Mouse (Mus musculus) hindbrain, embryonic 13.5 days (tissue): ENCODE data around the gene Rbm7. TPM values are rescaled to one million over a fixed set of nuclear protein-coding genes. Genes with fewer than 3 reads are reported as not detected.
"Not testable (repeated sequence)": the region's sequence is repeated elsewhere in the genome, so short reads cannot be mapped to it uniquely, and the experiment has no call there.

ENCODE experiments used
- ATAC-seq: fragments of 200-750 bp; cut with Nextera tagmentation; 2 replicates; pipeline ENCODE4 v1.8.0; 2017; ENCODE audit warnings: moderate TSS enrichment; ENCODE audit not compliant: low FRiP score
- H3K27ac ChIP-seq: fragments of 300-500 bp; sonication (generic); 2 replicates; pipeline ENCODE4 v1.5.1; 2015; ENCODE audit warnings: inconsistent platforms, mild to moderate bottlenecking, moderate library complexity
- H3K27me3 ChIP-seq: fragments of 300-500 bp; sonication (generic); 2 replicates; pipeline ENCODE4 v1.6.1; 2015; ENCODE audit warnings: mild to moderate bottlenecking, inconsistent platforms
- H3K36me3 ChIP-seq: fragments of 300-500 bp; sonication (generic); 2 replicates; pipeline ENCODE4 v1.6.1; 2015; ENCODE audit warnings: mild to moderate bottlenecking, inconsistent platforms
- H3K4me1 ChIP-seq: fragments of 300-500 bp; sonication (generic); replicated peaks from 2 replicates; pipeline ENCODE4 v1.6.1; 2015; ENCODE audit warnings: inconsistent platforms
- H3K4me2 ChIP-seq: fragments of 300-500 bp; sonication (generic); 2 replicates; pipeline ENCODE4 v1.6.1; 2015; ENCODE audit warnings: inconsistent platforms, mild to moderate bottlenecking, moderate library complexity
- H3K4me3 ChIP-seq: fragments of 300-500 bp; sonication (generic); 2 replicates; pipeline ENCODE4 v1.5.1; 2015; ENCODE audit warnings: mild to moderate bottlenecking, inconsistent platforms
- H3K9ac ChIP-seq: fragments of 300-500 bp; sonication (generic); 2 replicates; pipeline ENCODE4 v1.6.1; 2015; ENCODE audit warnings: mild to moderate bottlenecking, inconsistent platforms
- H3K9me3 ChIP-seq: fragments of 300-500 bp; sonication (generic); 2 replicates; pipeline ENCODE4 v1.6.1; 2016; ENCODE audit warnings: inconsistent platforms
- WGBS: fragments of 180-500 bp; shearing (Covaris S2); methylation state at CpG from one replicate; pipeline ENCODE4 v1.1.7; 2015; 5-methylcytosine and 5-hydroxymethylcytosine counted together
- polyA plus RNA-seq: library from polyadenylated mRNA; unstranded; fragments of >200 nt; fragmentation: Nextera tagmentation; extraction: Ambion mirVana; gene quantifications from 2 replicates; pipeline ENCODE4 v1.2.1, GENCODE M21; 2015

The Rbm7 gene
- polyA plus RNA-seq, 1 experiment from 2014 or later, result 93.7 TPM

- Histone ChIP-seq H3K36me3 (peaks cover 23% of the 10 kb centered on the region), H3K4me1 (peaks cover 13% of the 10 kb centered on the region), H3K4me3 (no peak overlapping the region), H3K27me3 (peaks cover 4% of the 10 kb centered on the region; the same call in 1 of the 2 replicates), H3K27ac (no peak overlapping the region), H3K9ac (no peak overlapping the region), H3K4me2 (no peak overlapping the region), H3K9me3 (no peaks in the 10 kb centered on the region)
- no peak for ATAC-seq
- 92% methylated on average over 10 of the region's 10 CpGs for whole genome bisulfite sequencing
Observed at GRCm38 (mm10) chr9:48476236-48477165, 18.6 kb downstream of the Rbm7 start.

DNA sequence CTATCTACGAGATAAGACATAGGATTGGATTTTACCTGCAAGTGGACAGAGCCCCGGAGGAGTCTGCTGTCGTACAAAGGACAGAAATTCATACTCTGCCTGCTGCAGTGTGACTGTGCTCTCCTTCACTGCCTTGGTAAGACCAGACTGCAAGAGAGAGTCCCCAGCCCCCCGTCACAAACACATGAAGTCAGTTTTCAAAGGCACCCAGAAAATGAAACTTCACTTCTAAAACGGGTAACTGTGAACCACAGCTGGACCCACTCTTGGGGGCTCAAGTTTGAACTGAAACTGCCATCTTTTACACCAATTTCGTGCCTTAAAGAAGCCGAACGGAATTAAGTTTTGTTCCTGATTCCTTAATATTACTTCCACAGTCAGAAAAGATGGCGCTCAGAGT, 20.7 kb downstream of the Rbm7 start:
- no peak overlapping the region for H3K4me2 ChIP-seq
- peaks cover 32% of the 10 kb centered on the region for H3K36me3 ChIP-seq
- H3K9ac ChIP-seq, result no peak overlapping the region
- H3K4me3 ChIP-seq, result no peak overlapping the region
- no peaks in the 10 kb centered on the region for H3K9me3 ChIP-seq
- ATAC-seq, result no peak
- WGBS, result 95% methylated on average over 9 of the region's 9 CpGs
- no peaks in the 10 kb centered on the region for H3K27me3 ChIP-seq
- H3K27ac ChIP-seq, result no peak overlapping the region
- peaks cover under 1% of the 10 kb centered on the region for H3K4me1 ChIP-seq

- H3K27me3 ChIP-seq, result no peaks in the 10 kb centered on the region
- H3K36me3 ChIP-seq, result peaks cover 32% of the 10 kb centered on the region
- no peaks in the 10 kb centered on the region for H3K4me1 ChIP-seq
- H3K27ac ChIP-seq, result no peak overlapping the region
- no peak overlapping the region for H3K4me2 ChIP-seq
- WGBS, result 95% methylated on average over 12 of the region's 12 CpGs
- no peaks in the 10 kb centered on the region for H3K9me3 ChIP-seq
- ATAC-seq, result no peak
- H3K9ac ChIP-seq, result no peak overlapping the region
- H3K4me3 ChIP-seq, result no peak overlapping the region
Observed at GRCm38 (mm10) chr9:48473131-48473530, 22.0 kb downstream of the Rbm7 start.

DNA sequence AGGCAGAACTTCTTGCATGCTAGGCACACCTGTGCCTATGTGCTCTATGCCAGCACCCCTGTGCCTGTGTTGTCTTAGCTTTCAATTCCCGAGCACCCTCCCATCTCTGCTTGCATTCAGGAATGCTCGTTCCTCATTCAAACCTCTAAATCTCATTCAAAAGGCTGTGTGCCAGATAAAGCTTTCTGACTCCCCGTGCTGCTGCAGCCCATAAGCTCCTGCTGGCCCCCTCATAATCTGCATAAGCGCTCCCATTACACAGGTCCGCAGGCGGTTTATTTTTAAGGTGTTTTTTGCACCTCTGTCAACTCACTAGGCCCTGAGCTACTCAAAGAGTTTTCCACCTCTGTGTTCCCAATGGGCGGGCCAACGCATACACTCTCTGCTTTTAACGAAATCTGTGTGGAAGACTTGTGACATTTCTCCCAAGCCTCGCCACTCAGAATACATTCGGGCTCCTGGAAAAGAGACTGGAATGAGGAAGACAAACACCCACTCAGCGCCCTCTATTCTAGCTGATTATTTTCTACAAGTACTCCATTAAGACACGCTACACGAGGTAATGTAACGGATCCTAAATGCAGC, 22.6 kb downstream of the Rbm7 start:
- H3K27me3 ChIP-seq, result no peaks in the 10 kb centered on the region
- WGBS, result 87% methylated on average over 15 of the region's 15 CpGs
- H3K27ac ChIP-seq, result no peak overlapping the region
- ATAC-seq, result no peak
- H3K4me3 ChIP-seq, result no peak overlapping the region
- H3K9ac ChIP-seq, result no peak overlapping the region
- no peaks in the 10 kb centered on the region for H3K4me1 ChIP-seq
- H3K4me2 ChIP-seq, result no peak overlapping the region
- peaks cover 34% of the 10 kb centered on the region for H3K36me3 ChIP-seq
- H3K9me3 ChIP-seq, result no peaks in the 10 kb centered on the region

- over 99% methylated on average over 5 of the region's 5 CpGs for WGBS
- H3K4me1 ChIP-seq, H3K27me3 ChIP-seq, ATAC-seq, H3K4me3 ChIP-seq, H3K9me3 ChIP-seq, H3K9ac ChIP-seq, H3K27ac ChIP-seq, H3K4me2 ChIP-seq: not testable (repeated sequence)
- peaks cover 20% of the 10 kb centered on the region; the same call in 1 of the 2 replicates for H3K36me3 ChIP-seq
Observed at GRCm38 (mm10) chr9:48467471-48467870, 27.6 kb downstream of the Rbm7 start.

- H3K9ac ChIP-seq, result no peak overlapping the region
- 66% methylated on average over 3 of the region's 3 CpGs for WGBS
- H3K9me3 ChIP-seq, result no peaks in the 10 kb centered on the region
- no peak overlapping the region for H3K4me3 ChIP-seq
- no peak for ATAC-seq
- H3K27ac ChIP-seq, result no peak overlapping the region
- H3K36me3 ChIP-seq, result peaks cover 18% of the 10 kb centered on the region; the same call in 1 of the 2 replicates
- H3K27me3 ChIP-seq, result no peaks in the 10 kb centered on the region
- no peak overlapping the region for H3K4me2 ChIP-seq
- no peaks in the 10 kb centered on the region for H3K4me1 ChIP-seq
Observed at GRCm38 (mm10) chr9:48466804-48467203, 28.3 kb downstream of the Rbm7 start.

GRCm38 (mm10) chr9:48465671-48466070, 29.4 kb downstream of the Rbm7 start:
- no peaks in the 10 kb centered on the region for H3K9me3 ChIP-seq
- ATAC-seq, result no peak
- H3K27me3 ChIP-seq, result no peaks in the 10 kb centered on the region
- no peak overlapping the region for H3K4me3 ChIP-seq
- H3K4me1 ChIP-seq, result no peaks in the 10 kb centered on the region
- H3K27ac ChIP-seq, result no peak overlapping the region
- H3K36me3 ChIP-seq, result peaks cover 14% of the 10 kb centered on the region; the same call in 1 of the 2 replicates
- 97% methylated on average over 3 of the region's 3 CpGs for WGBS
- H3K4me2 ChIP-seq, result no peak overlapping the region
- H3K9ac ChIP-seq, result no peak overlapping the region

DNA sequence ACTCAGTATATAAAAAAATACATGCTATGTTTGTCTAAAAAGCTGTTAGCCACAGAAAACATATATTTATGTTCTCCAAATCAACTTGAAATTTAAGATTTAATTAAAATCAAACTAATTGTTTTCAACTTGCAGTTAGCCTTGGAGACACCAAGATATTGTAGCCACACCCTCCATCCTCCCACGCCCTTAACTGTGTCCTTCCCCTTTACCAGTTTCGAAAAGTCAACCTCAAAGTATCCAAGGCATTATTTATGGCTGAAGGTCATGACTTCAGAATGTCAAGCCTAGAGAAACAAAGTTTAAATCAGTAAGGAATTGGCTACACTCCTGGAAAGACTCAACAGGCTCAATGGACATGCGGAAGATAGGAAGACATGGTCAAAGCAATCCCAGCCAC, 33.6 kb downstream of the Rbm7 start:
- H3K4me1 ChIP-seq, result no peaks in the 10 kb centered on the region
- H3K4me3 ChIP-seq, result no peak overlapping the region
- H3K4me2 ChIP-seq, result no peak overlapping the region
- 95% methylated on average over 3 of the region's 3 CpGs for WGBS
- no peak overlapping the region for H3K27ac ChIP-seq
- no peak for ATAC-seq
- no peaks in the 10 kb centered on the region for H3K27me3 ChIP-seq
- H3K9me3 ChIP-seq, result no peaks in the 10 kb centered on the region
- no peak overlapping the region for H3K9ac ChIP-seq
- H3K36me3 ChIP-seq, result no peaks in the 10 kb centered on the region

- Histone ChIP-seq H3K36me3 (no peaks in the 10 kb centered on the region), H3K4me1 (no peaks in the 10 kb centered on the region), H3K9ac (no peak overlapping the region), H3K4me3 (no peak overlapping the region), H3K4me2 (no peak overlapping the region), H3K27me3 (no peaks in the 10 kb centered on the region), H3K27ac (no peak overlapping the region), H3K9me3 (no peaks in the 10 kb centered on the region)
- ATAC-seq, result no peak
- 93% methylated on average over 8 of the region's 8 CpGs for WGBS
Observed at GRCm38 (mm10) chr9:48460720-48461119, 34.4 kb downstream of the Rbm7 start.

DNA sequence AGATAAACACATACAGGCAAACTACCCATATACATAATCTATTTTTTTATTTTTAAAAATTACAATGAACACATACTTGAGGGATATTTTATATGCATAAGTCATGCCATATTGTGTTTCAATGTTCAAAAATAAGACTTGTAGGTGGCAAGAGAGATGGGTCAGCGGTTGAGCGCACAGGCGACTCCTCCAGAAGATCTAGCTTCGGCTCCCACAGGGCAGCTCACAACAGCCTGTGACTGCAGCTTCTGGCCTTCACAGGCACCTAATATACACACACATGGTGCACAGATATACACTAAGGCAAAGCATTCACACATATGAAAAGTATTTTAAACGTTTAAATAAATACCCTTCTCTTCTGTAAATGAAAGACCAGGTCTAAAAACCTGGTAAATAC, 35.7 kb downstream of the Rbm7 start:
- H3K27ac ChIP-seq, result no peak overlapping the region
- WGBS, result 94% methylated on average over 5 of the region's 5 CpGs
- no peak overlapping the region for H3K4me3 ChIP-seq
- no peak overlapping the region for H3K4me2 ChIP-seq
- no peak for ATAC-seq
- H3K9ac ChIP-seq, result no peak overlapping the region
- no peaks in the 10 kb centered on the region for H3K4me1 ChIP-seq
- no peaks in the 10 kb centered on the region for H3K36me3 ChIP-seq
- H3K27me3 ChIP-seq, result no peaks in the 10 kb centered on the region
- no peaks in the 10 kb centered on the region for H3K9me3 ChIP-seq

GRCm38 (mm10) chr9:48458879-48459278, 36.2 kb downstream of the Rbm7 start:
- 68% methylated on average over 3 of the region's 3 CpGs for WGBS
- no peak overlapping the region for H3K27ac ChIP-seq
- H3K9ac ChIP-seq, result no peak overlapping the region
- H3K4me2 ChIP-seq, result no peak overlapping the region
- no peaks in the 10 kb centered on the region for H3K4me1 ChIP-seq
- no peaks in the 10 kb centered on the region for H3K36me3 ChIP-seq
- no peaks in the 10 kb centered on the region for H3K27me3 ChIP-seq
- no peaks in the 10 kb centered on the region for H3K9me3 ChIP-seq
- no peak for ATAC-seq
- no peak overlapping the region for H3K4me3 ChIP-seq

- H3K4me2 ChIP-seq, result no peak overlapping the region
- no peaks in the 10 kb centered on the region for H3K9me3 ChIP-seq
- ATAC-seq, result no peak
- no peak overlapping the region for H3K9ac ChIP-seq
- no peaks in the 10 kb centered on the region for H3K4me1 ChIP-seq
- H3K27ac ChIP-seq, result no peak overlapping the region
- WGBS, result 93% methylated on average over 3 of the region's 3 CpGs
- no peaks in the 10 kb centered on the region for H3K36me3 ChIP-seq
- no peaks in the 10 kb centered on the region for H3K27me3 ChIP-seq
- no peak overlapping the region for H3K4me3 ChIP-seq
Observed at GRCm38 (mm10) chr9:48455961-48456360, 39.1 kb downstream of the Rbm7 start.

- no peak for ATAC-seq
- no peaks in the 10 kb centered on the region for H3K27me3 ChIP-seq
- H3K9ac ChIP-seq, result no peak overlapping the region
- WGBS, result 92% methylated on average over 17 of the region's 17 CpGs
- H3K4me1 ChIP-seq, result no peaks in the 10 kb centered on the region
- H3K9me3 ChIP-seq, result no peaks in the 10 kb centered on the region
- H3K27ac ChIP-seq, result no peak overlapping the region
- no peaks in the 10 kb centered on the region for H3K36me3 ChIP-seq
- H3K4me2 ChIP-seq, result no peak overlapping the region
- no peak overlapping the region for H3K4me3 ChIP-seq
Observed at GRCm38 (mm10) chr9:48450066-48450465, 45.0 kb downstream of the Rbm7 start.
